Mouse (Mus musculus): ENCODE data around the gene Irf2bpl. TPM values are rescaled to one million over a fixed set of nuclear protein-coding genes. Genes with fewer than 3 reads are reported as not detected.

Gene Irf2bpl
- total RNA-seq (2021), result 10 to 100 TPM; 70.7 to 73.6 TPM

DNA sequence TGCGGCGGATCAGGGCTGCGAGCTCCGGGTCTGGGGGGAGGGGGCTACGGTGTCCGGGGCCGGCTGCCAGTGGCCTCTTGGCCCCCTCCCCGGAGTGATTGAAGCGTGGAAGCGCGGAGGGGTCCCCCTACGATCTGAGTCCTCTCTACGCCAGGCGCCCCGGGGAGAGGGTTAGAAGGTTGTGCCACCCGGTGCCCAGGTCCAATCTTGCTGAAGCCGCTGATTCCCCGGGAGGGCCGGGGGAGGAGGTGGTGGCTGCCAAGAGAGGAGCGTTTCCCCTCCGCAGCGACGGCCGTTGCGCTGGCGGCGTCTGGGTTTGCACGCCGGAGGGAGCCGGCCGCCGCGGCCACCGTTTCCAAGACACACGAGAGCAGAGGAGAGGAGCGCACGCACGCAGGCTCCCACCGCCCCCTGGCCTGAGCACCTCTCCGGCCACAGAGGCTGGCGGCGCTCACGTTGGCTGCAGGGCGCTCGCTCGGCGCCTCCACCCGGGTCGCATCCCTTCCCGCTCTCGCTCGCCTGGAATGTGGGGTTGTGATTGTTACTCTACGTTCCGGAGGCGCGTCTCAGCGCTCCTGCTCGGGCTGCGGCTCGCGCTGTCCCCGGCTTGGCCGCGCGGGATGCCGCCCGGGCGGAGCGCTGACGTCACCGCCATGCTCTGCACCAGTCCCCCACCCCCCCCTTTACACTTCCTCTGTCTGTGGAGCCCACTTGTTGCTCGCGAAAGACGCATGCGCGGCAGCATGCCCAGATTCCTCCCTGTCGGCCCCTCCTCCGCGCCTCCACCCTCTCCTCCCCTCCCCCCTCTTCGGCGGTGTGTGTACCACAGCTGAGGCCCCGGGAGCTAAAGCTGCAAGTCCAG, at the start of gene Irf2bpl:
Irf2bpl (minus strand) TSS at position 602 of the 862 bp plus-strand sequence.
- DNase-seq (ENCODE audit: low spot score in 2 of 2), result peak; percentile 98
- intact Hi-C loops (cut with DNase I), result loop anchor here (1.0 to 2.0 kb wide), 2 partner anchors 60 to 84 kb away; no protein-coding TSS in a partner anchor

DNA sequence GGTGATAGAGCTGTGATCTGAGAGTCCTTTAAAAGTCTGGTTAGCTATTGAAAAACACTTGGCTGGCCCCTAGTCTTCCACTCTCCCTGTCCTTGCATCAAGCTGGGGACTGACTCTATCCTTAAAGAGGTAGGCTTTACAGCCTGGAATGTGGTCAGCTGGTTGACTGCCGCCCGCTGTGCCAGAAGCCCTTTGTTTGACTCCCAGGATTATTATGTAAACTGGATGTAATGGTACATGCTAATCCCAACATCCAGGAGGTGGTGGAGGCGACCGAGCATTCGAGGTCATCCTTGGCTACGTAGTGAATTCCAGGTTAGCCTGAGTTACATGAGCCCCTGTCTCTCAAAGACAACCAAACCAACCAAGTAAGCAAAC, 48.0 kb upstream of the Irf2bpl start:
- no peak for DNase-seq (ENCODE audit: low spot score in 2 of 2)
- intact Hi-C loops (cut with DNase I), result no loop called here

DNA sequence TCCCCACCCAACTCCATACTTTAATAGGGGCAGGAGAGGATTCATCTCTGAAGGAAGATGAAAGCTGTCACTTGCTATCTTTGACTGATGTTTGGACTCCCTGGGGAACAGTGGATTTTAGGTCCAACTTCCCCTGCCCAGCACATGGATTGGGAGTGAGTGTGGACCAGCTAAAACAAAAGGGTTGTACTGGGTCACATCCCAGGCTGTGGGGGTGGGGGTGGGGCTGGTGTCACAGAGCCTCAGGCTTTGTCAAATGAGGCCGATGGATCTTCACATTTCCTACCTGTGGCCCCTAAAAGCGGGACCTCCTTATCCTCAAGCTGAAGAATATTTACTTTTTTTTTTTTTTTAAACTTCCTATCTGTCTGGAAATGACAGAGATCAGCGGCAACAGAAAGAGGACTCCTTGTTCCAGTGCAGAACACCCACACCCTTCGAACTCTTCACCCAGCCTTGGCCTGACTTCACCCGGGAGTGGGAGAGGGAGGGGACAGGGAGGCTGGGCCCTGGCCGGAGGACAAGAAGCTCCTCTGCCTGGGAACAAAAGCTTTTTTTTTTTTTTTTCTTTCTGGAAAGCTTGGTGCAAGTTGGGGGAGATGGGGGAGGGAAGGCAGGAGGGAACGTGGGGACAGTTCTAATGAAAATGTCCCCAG, 47.4 kb upstream of the Irf2bpl start:
- no peak for DNase-seq (ENCODE audit: low spot score in 2 of 2)
- intact Hi-C loops (cut with DNase I), result no loop called here

DNA sequence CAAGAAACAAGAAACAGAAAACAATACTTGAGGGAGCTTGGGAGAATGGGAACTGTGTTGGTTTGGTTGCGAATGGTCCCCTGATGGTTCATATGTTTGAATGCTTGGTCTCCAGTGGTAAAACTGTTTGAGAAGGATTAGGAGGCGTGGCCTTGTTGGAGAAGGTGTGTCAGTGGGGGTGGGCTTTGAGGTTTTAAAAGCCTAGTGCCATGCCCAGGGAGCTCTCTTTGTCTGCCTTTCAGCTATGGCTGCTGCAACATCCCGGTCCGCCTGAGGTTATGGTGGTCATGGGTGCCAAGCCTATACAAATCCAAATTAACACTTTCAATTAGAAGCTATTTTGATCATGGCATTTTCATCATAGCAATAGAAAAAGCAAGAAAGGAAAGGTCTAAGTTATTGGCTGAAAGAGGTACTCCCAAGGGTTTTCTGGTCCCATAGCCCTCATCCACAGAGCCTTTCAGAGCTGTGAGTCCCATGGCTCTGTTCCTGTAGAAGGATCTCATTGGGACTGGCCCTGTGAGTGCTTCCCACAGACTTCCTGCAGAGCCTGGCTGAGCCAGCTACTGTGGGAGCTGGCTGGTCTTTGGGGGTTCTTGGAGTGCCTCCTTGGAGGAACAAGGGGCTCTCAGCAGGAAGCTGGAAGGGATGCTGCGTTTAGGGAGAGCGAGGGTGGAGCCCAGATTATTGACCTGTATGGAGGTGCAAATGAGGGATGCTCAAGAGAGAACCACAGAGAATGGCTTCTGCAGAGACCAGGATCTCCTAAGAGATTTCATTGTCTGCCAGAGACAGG, 46.5 kb upstream of the Irf2bpl start:
- intact Hi-C loops (cut with DNase I), result no loop called here
- no peak for DNase-seq (ENCODE audit: low spot score in 2 of 2)

DNA sequence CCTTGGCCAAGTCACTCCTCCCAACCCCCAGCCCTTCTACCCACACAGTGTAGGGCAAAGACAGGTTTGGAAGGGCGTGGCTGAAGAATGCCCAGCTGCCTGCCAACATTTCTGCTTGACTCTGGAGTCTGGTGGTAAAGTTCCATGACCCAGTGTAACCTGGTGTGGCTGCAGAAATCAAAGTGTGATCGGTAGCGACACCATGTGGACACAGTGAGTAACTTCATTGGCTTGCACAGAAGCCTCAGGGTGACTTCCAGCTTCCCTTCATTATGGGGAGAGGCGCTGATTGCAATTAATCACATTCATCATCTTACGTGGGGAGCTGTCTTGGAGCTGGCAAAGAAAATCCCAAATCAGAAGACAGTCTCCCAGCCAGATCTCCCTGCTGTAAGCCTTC, 39.2 kb upstream of the Irf2bpl start:
- intact Hi-C loops (cut with DNase I), result loop anchor here (1.0 to 5.0 kb wide), 2 partner anchors 128 to 152 kb away; no protein-coding TSS in a partner anchor
- peak; percentile 63 to 75 for DNase-seq (ENCODE audit: low spot score in 2 of 2)

DNA sequence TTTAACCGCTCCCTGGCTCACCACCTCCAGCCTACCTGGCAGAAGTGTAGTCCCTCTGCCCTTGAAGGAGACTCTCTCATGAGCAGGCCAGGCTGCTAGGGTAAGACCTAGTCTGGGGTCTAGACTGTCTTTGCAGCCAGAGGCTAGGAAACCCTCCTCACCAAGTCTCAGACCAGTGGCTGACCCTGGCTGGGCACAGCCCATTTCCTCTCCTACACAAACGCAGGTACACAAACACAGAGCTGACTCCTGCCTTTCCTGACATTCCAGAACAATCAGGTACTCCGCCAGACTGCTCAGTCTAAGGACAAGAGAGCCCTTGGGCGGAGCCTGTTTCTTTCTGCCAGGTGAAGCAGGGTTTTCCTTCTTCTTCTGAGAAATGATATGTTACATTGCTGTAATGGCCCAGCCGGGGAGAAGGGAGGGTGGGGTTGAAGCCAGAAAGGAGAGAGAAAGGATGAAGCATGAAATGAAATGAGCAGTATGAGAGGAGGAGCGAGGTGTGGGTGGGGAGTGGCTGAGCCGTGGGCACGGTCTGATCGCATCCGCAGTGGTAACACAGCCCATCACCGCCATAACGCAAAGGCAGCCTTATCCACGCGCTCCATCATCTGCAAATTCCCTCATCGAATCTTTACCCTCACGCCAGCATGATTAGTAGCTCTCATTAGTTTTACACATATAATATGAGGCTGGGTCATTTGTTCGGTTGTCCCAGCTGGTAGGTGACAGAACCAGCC, 34.6 kb upstream of the Irf2bpl start:
- intact Hi-C loops (cut with DNase I), result no loop called here
- DNase-seq (ENCODE audit: low spot score in 2 of 2), result no peak

DNA sequence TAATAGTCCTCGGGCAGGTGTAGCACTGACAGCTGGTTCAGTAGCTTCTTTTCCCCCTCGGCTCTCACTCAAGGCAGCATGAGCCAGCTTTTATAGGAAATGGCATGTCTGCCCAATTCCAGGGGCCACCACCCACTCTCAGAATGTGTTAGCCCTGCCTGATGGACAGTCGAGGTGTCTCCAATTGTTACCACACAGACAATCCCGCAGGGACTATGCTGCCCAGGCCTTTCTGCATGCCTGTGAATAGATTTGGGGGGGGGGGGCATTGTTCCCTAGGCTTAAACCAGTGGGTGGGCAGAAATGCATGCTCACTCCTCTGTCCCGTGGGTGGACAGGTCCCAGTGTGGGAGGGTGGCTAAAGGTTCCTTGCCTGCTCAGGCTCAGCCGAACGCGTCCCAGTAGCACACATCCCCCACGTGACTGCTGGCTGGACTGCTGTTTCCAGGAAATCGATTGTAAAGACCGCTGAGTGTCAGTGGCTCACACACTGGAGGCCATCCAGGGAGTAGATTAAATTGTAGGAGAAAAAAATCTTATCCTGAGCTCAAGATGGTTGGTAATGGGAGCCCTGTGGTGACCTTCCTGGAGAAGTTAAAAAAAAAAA, 33.9 kb upstream of the Irf2bpl start:
- intact Hi-C loops (cut with DNase I), result no loop called here
- no peak for DNase-seq (ENCODE audit: low spot score in 2 of 2)

DNA sequence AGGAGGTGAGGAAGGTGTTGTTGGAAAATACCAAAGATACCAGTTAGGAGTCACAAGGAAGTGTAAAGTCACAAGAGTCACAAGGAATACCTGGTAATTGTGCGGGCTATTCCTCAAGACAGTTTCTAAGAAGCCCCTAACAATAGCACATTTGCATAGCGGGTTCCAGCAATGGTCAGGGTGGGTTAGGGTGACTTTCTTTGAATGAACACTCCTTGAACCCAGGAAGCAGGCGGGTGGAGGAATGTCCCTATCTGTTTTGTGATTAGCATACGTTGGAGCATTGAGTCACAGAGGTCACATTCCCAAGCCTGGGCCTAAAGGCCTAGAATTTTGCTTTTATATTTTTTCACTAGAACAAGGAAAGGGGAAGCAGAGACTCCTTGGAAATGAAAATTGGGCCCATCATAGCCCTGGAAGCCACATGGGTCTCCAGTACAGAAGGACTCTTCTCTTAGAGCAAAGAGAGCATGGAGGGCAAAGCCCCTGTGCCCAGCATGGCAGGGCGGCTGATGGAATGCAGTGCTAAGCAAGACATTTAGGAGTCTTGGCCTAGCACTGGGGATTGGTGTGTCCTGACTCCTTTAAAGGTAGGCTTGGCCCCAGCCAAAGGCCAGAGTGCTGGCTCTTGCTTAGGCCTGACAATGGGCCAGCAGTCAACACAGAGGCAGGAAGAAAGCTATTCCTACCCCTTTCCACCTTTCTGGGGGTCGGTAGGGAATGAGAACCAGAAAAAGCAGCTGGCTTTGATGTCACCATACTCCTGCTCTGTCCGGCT, 32.4 kb upstream of the Irf2bpl start:
- DNase-seq (ENCODE audit: low spot score in 2 of 2), result no peak
- intact Hi-C loops (cut with DNase I), result no loop called here

DNA sequence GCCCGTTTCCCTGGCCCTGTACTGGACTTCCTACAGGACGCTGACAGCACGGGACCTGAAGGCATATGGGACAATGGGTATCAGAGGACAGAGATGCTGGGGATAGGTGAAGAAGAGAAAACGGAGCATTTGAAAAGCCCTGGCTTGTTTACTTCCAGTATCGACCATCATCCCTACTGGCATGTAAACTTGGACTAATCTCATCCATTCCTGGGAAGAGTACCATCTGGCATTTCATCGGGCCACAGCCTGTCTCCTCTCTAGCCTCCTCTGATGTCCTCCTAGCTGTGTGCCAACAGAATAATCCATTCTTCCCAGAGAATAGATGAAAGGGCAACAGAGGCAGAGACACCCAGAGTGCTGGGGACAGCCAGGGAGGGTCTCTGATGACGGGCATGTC, 31.0 kb upstream of the Irf2bpl start:
- intact Hi-C loops (cut with DNase I), result no loop called here

DNA sequence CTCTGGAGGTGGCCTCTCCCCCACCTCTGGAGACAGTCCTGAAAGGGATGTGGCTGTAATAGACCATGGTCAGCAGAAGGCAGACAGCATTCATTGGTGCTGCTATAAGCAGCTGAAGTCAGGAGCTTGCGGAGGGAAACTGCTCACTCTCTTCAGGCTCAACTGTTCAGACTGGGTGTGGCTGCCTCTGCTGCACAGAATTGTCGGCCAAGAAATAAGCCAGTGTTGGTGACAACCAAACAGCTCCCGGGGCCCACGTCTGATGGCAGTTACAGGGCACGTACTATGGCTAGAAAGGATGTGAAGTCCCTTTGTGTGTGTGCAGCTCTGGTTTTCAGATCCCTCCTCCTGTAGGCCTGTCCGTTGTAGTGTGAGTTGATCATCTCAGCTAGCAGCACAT, 30.2 kb upstream of the Irf2bpl start:
- intact Hi-C loops (cut with DNase I), result no loop called here
- DNase-seq (ENCODE audit: low spot score in 2 of 2), result no peak

More for the DNA sequence above, 31.0 kb upstream of the Irf2bpl start:
- DNase-seq (ENCODE audit: low spot score in 2 of 2), result no peak

DNA sequence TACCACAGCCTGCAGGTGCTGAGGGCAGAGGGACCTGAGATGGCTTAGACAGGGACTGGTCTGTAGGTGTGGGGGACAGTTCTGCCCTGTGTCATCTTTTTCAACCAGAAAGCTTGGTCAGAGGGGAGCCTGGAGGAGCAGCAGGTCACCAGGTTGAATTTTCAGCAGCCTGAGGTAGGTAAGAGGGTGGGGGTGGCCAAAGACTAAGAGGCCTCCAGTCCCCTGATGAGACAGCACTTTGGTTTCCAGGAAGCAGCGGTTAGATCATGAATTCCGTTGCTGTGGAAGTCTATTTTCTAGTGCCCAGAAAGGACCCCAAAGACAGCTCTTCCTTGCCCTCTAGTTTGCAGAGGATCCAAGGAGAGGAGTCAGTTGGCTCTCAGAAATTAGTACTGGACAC, 29.8 kb upstream of the Irf2bpl start:
- no peak for DNase-seq (ENCODE audit: low spot score in 2 of 2)

DNA sequence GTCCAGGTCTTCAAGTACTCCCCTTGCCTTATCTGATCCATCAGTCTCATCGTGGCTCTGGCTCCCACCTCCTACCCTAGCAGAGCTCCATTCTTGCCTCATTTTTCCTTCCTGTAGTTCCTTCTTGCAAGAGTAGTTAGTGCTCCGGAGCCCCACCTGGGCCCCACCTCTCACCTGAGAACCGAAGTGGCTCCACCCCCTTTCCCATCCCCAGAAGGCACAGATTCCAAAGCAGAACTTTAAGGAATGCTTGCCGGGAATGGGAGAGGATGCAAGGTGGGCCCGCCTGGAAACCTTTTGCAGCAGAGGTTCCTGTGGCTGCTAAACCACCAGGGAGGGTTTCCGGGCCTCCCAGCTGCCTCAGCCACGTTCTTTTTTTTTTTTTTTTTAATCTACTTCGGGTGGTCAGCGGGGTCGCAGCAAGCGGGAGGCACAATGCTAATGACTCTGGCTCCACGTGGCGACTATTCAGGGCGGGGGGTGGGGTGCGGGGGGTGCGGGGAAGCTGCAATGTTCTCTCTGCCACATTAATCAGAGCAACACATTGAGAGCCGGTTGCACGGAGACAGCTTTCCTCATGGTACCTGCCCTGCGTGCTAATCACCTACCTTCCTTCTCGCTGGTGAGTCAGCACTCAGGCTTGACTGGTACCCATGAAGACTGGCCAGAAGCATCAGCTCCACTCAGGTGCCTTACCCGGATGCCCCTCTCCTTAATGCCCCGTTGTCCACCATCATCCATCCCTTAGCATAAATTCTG, 27.9 kb upstream of the Irf2bpl start:
- intact Hi-C loops (cut with DNase I), result no loop called here
- DNase-seq (ENCODE audit: low spot score in 2 of 2), result no peak

More for the DNA sequence above, 29.8 kb upstream of the Irf2bpl start:
- intact Hi-C loops (cut with DNase I), result no loop called here

DNA sequence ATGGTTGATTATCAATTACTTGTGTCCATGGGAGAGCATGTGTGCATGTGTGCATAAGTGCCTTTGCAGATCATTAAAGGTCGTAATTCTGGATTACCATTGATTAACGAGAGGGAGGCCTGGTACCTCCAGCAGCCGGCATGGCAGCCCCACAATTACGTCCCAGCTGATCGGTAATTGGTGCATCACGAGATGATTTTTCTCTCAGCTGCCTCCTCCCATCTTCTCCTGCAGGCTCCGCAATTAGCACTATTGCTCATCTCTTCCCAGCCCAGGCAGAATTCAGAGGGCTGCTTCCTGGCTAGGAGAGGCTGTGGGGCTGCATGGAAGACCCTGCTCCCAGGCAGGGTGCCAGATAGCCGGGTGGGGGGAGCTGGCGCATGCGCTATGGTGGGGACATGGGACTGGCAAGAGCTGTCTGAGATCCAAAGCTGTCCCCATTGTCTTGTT, 26.9 kb upstream of the Irf2bpl start:
- intact Hi-C loops (cut with DNase I), result no loop called here
- peak; percentile 56 to 64 for DNase-seq (ENCODE audit: low spot score in 2 of 2)

DNA sequence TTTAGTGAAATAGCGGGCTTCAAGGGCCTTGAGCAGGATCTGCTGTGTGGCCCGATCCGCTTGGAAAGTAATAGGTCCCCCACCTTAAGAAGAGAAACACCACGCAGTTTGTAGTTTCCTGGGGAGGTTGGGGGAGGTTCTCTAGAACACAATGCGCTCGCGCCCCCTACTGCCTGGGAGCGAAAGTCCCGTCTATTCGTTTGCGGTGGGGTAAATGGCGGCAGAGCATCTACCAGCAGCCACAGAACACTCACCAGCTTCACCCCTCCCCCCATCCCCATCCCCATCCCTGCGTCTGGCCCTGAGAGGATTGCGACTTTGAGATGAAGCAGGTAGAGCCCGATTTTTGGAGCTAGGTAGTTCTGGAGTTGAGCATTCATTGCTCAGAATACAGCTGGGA, 21.8 kb upstream of the Irf2bpl start:
- intact Hi-C loops (cut with DNase I), result loop anchor here (2.0 kb wide), 1 partner anchor 110 kb away; no protein-coding TSS in a partner anchor
- peak; percentile 78 to 81 for DNase-seq (ENCODE audit: low spot score in 2 of 2)

DNA sequence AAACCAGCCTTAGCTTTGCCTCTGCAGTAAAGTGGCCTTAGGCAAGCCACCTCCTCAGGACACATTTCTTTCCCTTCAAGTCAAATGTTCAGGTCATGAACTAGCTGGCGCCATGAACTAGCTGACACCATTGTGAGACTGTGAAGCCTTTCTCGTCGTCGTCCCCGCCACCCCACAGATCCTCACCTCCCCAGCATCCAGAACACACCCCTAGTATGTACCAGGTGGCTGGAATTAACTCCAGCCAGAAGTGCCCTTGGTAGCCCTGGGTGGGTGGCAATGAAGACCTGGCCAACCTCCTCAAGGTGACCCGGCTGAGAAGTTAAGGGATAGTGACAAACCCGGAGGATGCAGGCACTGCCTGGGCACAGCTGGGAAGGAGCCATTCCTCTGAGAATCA, 21.3 kb upstream of the Irf2bpl start:
- intact Hi-C loops (cut with DNase I), result loop anchor here (2.0 kb wide), 1 partner anchor 109 kb away; no protein-coding TSS in a partner anchor
- DNase-seq (ENCODE audit: low spot score in 2 of 2), result no peak

DNA sequence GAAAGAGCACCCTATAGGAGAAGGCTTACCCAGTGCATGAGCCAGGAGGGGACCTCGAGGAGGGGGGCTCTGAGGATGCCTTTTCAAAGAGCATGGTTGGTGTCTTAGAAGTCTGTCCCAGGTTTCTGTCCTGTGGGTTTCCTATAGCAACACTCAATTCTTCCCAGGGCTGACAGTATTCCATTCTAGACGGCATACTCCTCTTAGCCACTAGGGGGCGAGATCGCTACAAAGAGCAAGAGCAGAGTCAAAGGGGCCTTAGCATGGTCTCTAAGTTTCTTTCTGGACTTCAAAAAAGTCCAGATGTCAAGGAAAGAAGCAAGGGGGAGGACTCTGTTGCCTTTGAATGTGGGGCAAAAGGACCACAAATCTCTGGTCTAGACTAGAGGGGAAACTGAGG, 20.6 kb upstream of the Irf2bpl start:
- intact Hi-C loops (cut with DNase I), result no loop called here
- no peak for DNase-seq (ENCODE audit: low spot score in 2 of 2)

Measured in left cerebral cortex, postnatal 36 days (tissue).